Mouse (Mus musculus) adrenal gland, adult 18-20 months (tissue): ENCODE results near the gene Plekhg5. TPM values are rescaled to one million over a fixed set of nuclear protein-coding genes. Genes with fewer than 3 reads are reported as not detected.

Experiments used
- DNase-seq, 2 experiments: peaks; one replicate each; pipeline ENCODE4 v3.0.0; 2021 to 2022; ENCODE audit warnings: low spot score in 2 of 2
- total RNA-seq, 2 experiments: library from RNA; stranded (reverse); gene quantifications; 1 replicate in 1 of 2; 2 replicates in 1 of 2; pipeline ENCODE4 v1.2.3; 2021

The Plekhg5 gene
- total RNA-seq, 2 experiments from 2014 or later = 7.3 to 12.0 TPM

DNA sequence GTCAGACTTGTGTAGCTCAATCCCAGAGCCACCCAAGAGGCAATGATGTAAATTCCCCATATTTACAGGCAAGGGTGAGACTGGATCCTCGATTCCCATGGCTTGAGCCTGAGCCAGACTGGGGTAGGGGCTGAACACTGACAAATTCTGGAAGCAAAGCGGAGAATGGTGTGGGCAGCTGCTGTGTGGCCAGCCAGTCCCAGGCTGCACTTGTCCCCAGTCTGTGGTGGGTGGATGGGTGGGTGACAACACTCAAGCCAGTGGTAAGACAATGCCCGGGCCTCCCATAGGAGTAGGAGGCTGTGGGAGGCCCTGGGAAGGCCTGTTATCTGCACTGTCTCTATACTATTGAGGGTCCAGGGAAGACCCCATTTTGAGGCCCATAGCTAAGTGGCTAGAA is 3.1 kb upstream of the Plekhg5 start:
- DNase-seq = no peak

DNA sequence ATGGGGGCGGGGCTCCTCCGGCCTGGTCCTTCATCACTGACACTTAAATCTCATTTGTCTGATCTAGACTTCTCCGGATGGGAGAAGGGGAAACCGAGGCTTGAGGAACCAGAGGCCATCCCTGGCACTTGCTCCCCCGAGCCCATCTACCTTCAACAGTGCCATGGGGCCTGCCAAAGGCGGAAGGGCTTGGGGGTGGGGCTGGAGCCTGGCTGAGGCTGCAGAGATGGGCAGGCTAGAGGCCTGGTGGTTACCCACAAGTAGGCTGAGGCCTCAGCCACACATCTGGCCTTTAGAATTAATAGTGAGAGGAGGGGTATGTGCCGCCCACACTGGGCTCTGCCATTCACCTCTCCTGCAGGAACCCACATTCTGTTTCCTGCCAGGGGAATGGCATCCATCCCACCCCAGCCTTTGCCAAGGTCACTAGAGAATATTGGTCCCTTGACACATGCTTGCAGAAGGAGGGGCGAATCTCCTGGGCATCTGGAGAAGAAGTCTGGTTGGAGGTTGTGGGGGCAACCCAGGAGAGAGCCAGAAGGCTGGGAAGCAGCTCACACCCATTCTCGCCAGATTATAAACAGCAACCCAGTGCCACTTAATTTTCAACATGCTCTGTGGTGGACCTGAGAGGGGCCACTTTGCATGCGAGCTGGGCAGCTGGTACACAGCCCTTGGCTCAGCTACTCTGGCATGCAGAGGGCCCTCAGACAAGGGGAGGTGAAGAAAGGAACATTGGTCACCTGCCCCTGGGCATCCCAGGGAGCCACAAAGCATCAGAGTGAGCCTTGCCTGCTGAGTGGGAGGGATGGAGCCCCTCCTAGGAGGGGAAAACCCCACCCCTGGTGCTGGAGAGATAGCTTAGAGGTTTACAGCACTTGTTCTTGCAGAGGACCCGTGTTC is 1.6 kb upstream of the Plekhg5 start:
- DNase-seq = no peak

DNA sequence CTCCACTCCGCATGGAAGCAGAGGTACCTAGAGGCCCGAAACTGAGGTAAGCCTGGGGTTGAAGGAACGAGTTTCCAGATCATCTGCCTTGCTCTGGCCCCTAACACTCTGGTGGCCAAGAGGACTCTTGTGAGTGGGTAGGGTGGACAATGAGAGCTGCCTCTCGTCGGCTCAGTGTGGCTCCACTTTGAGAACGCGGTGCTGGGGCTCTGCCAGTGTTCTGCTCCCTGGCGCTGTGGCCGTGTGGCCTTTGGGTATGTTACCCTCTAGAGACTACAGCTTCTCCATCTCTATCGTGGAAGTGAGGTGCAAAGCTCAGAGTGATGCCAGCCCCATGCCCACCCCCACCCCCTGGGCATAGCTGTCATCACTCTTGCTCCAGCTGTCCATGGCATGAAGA is 357 bp downstream of the Plekhg5 start:
- DNase-seq = no peak

DNA sequence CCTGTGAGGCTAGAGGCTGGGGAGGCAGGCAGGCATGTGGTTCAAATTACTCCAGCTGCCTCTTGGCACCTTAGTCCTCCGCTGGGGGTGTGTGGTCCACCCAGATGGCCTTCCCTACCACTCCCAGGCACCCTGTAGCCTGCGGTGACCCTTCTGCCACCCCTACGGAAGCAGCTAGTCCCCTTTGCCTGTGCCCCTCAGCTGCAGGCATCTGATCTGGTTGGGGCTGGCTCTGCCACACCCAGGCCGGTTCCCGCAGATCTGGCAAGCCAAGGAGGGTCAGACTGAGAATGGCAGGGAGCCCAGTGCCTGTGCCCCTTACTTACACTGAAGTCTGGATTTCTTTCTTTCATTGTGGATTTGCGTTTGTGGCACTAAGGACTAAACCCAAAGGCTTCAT is 1.4 kb downstream of the Plekhg5 start:
- DNase-seq = no peak

DNA sequence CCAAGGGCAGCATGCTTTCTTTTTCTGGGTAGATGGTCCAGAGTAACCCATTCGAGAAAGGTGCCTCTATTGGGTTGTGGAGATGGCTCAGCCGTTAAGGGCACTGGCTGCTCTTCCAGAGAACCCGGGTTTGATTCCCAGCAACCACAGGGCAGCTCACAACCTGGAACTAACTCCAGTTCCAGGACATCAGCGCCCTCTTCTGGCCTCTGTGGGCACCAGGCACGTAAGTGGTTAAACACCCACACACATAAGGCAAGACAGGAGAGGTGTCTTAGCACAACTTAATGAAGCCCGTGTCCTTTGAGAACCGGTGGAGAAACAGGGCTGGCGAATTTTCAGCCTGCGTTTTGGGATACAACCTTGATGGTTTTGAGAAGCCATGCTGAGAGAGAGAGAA is 2.2 kb downstream of the Plekhg5 start:
- no peak for DNase-seq

DNA sequence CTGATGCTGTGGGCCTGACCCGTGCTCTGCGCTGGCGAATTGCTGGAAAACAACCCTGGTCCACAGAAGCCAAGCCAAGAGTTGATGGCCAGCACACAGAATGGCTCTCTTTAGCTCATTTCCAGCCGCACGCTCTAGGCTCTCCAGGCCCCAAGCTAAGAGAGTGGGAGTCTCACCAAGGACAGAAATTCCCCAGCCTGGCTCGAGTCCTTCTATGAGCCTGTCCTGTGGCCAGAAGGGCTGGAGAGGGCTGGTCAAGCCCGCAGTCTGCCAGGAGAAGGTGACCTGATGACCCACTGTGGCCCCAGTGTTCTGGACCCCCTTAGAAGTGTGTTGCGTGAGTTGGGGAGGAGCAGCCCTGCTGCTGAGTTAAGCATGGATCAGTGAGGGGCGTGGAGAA is 4.9 kb downstream of the Plekhg5 start:
- no peak for DNase-seq

DNA sequence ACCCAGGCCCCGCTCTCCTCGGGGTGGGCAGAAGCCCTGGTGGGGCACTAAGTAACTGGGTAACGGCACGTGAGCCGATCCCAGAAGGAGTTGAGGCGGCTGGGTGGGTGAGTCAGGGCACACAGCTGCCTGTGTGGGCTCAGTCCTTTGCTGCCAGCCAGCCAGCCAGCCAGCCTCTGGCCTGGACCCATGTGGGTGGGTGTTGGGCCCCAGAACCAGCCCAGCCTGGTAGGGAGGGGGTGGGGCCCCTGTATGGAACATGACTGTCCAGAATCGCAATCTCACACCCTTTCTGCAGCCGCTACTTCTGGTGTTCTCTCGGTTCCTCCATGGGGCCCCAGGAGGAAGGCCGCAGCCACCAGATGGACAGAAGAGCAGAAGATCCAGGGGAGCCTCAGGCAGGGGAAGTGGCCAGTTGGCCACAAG is 5.8 kb downstream of the Plekhg5 start:
- DNase-seq = no peak

DNA sequence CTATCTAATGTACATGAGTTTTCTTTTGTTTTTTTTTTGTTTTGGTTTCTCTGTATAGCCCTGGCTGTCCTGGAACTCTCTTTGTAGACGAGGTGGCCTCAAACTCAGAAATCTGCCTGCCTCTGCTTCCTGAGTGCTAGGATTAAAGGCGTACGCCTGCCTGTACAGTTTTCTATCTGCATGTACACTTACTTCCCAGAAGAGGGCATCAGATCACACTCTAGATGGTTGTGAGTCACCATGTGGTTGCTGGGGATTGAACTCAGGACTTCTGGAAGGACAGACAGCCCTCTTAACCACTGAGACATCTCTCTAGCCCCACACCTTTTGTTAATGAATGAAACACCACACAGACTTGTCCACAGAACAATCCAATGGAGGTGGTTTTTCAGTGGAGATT is 7.0 kb downstream of the Plekhg5 start:
- DNase-seq = no peak

DNA sequence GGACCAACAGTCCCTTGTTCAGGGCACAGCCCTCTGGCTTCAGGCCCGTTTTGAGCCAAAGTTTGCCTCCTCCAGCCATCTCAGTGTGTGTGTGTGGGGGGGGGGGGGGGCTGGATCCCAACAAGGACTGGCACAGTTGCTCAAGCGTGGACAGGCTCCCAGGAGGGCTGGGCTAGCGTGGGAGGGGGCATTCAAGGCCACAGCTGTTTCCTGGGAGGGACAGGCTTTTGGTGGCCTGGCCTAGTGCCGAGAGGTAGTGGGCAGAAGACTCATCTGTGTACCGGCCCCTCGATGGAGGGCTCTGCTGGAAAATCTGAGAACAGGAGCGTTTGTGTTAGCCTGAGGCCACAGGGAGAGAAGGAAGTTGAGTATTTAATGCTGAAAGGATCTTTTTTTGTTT is 7.6 kb downstream of the Plekhg5 start:
- no peak for DNase-seq

DNA sequence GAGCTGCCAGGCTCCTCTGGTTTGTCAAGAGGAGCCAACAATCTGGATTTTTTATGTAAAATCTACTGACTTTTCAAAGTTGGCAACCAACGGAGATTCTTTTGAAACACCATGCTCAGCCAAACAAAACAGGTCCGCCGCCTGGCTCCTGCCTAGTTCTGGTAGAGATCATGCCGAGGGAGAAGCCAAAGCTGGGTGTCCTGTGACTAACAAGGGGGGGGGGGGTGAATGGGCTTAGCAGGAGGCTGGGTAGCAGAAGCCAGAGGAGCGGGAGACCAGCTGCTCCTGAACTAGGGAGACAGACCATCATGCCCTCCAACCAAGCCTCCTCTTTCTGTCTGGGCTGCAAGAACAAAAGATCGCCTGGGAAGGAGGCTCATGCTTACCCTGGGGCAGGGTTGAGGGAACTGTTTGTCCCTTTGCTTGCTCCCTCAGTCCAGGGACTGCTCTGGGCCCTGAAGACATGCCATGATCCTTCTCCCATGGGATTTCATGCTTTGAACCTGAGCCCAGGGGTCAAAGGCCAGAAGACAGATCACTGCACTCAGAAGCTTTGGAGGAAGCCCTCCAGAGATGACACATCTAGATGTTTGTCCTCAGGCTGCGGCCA is 11.4 kb downstream of the Plekhg5 start:
- DNase-seq = no peak

DNA sequence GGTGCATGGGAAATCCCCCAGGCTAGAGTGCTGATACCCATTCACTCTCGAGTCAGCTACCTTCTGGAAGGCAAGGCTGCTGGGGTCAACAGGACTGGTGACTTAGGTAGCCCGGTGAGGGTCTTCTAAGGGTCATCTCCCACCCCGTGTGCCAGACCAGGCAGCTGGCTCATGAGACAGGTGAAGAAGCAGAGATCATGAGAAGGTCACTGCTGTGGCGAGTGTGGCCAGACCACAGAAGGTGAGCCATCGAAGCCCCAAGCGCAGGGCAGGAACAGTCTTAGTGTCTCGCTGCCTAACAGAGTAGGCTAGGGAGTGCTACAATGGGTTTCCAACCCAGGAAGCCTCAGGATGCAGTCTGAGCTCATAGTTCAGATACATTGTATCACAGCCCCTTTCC is 12.3 kb downstream of the Plekhg5 start:
- no peak for DNase-seq

DNA sequence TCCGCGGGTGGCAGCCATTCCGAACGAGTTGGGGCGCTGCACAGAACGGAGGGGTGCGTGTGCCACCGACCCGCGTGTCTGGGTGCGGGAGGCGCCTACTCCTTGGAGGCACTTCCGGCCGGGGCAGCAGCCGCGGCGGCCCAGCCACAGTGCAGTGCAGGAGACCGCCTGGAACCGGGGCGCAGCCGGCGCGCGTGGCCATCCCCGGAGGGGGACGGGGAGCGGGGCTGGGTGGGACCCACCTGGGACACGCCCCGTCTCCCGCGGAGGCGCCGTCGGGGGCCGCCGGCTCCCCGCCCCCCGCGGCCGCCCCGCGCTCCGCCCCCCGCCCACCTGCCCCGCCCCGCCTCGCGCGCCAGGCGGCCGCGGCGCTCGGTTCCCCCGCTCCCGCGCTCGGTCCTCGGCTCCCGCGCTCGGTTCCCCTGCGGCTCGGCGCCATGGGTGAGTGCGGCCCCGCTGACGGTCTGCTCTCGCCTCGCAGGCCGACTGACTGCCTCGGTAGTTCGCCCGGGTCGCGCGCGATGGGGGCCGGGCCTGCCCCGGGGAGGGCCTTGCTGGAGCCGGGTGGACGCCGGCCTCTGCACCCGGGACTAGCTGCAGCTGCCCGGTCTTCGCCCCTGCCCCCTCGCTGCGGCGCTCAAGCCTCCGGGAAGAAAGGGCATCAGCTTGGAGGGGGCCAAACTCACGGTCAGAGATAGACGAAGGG is 14.4 kb downstream of the Plekhg5 start:
- DNase-seq = peak; percentile 70 to 73

DNA sequence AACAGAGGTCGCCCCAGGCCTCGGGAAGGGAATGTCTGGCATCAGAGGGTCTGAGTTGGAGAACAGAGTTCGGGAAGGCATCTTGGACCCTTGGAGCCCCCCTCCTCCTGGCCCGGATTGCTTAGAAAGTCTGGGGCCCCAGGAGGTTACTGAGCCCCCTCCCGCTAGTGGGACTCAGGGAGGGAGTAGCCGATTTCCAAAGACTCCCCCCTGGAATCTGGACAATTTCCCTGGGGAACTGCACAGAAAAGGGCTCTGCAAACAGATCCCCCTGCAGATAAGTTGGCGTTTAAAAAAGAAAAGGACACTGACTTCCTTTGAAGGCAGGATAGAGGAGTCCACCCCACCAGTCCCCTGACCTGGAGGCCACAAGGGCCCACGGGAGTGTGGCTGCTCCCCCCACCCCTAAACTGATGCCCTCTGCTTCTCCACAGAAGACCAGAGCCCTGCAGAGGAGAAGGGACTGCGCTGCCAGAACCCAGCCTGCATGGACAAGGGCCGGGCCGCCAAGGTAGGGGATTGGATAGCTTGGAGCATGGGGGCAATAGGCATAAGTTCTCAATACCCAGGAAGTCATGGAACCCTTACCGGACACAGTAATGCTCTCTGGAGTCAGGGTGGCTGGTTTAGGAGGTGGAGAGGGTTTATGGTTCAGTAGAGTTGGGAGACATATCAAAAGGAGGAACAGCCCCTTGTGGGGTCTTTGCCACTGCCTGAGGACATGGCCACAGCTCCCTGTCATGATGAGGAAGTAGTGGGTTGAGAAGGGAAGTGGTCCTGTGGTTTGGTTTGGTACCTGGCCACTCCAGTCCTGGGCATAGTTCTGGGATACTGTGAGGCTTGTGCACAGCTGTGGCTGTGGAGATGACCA is 15.1 kb downstream of the Plekhg5 start:
- DNase-seq = no peak

DNA sequence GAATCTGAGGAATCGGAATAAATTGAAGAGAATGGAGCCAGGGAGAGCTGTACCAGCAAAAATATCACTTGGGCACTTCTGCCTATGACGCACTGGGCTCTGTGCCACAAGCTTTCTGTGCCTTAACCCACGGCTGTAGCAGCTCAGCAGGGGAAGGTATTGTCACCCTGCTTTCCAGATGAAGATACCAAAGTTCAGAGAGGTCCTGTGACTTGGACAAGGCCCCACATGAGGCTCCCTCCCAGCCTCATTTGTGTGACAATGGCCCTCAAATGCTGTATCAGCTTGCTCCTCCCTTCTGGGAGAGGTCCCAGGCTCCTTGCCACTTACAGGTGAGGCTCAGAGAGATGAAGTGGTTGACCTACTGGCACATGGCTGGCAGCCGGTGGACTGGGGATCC is 15.8 kb downstream of the Plekhg5 start:
- no peak for DNase-seq

DNA sequence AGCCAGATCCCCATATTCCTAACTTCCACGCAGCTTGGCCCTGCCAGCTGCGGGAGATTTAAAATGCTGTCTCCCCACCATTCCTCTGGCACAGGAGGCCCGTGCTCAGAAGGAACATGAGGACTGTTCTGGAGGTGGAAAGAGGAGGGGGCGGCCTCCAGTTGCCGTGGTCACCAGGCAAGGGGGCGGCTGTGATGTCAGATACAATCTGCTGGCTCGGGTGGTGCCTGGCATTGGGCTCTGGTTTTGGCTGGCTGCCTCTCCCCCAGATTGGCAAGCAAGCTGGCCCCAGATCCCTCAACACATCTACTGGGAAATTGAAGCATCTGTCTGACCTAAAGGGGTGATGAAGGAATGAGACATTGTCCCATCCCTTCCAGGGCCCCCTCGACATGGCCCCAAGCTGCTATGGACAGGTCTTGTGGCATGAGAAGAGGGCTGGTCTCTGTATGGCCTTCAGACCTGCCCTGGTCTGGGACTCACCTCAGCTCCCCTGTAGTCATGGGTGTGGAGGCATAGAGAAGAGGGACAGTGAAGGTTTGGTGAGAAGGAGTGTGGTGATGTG is 16.3 kb downstream of the Plekhg5 start:
- no peak for DNase-seq

DNA sequence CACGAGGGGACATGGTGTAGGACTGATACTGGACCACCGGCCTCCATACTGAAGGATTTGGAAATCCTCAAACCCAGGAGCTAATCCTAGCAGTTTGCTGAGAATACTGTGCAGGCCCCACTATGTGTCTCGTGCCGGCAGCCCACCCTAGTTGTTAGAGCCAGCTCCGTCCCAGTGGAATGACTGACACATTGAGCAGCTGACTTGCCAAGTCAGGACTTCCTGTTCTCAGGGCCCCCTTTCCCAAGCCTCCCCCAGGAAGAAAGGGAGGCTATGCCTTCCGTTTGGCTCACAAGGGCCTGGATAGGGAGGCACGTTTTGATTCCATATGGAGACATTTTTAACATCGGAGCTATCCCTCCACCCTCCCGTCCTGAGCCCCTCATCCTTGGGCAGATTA is 17.9 kb downstream of the Plekhg5 start:
- no peak for DNase-seq

DNA sequence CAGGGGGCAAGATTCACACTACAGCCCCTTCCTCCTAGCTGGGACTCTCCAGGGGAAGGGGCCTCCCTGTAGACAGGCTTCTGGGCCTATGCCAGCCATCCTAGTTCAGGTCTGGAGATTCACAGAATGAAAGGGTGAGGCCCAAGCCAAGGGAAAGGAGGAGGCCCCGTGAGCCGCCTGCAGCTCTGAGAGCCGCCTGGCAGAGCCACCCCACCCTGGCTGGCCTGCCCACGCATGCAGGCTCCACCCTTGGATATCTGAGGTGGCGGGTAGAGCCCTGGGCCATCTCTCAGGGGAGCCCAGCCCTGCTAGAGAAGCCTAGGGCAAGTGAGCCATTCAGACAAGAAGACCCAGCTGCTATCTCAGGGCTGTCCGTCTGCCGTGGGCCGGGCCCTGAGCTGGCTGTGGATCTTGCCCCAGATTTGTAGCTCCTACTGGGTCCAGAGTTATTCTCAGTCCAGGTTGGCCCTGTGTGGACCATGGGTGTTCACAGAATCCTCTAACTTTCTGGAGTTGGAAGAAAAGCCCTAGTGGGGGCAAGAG is 20.5 kb downstream of the Plekhg5 start:
- no peak for DNase-seq

DNA sequence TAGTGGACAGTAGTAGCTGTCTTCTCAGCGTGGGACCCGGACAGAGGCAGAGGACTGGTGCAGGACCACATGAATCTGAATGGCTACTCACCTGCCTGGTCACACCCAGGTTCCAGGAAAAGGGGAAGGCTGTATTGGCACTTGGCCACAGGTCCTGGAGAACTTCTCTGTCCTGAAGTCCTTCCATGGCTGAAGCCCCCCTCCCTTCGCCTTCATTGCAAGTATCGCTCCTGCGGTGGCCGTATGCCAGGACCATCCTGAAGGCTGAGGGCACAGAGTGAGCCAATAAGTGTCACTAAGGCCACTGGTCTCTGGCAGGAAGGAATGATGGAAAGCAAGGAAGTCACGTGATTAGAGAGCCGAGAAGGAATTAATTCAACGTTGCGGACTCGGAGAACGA is 21.9 kb downstream of the Plekhg5 start:
- no peak for DNase-seq

DNA sequence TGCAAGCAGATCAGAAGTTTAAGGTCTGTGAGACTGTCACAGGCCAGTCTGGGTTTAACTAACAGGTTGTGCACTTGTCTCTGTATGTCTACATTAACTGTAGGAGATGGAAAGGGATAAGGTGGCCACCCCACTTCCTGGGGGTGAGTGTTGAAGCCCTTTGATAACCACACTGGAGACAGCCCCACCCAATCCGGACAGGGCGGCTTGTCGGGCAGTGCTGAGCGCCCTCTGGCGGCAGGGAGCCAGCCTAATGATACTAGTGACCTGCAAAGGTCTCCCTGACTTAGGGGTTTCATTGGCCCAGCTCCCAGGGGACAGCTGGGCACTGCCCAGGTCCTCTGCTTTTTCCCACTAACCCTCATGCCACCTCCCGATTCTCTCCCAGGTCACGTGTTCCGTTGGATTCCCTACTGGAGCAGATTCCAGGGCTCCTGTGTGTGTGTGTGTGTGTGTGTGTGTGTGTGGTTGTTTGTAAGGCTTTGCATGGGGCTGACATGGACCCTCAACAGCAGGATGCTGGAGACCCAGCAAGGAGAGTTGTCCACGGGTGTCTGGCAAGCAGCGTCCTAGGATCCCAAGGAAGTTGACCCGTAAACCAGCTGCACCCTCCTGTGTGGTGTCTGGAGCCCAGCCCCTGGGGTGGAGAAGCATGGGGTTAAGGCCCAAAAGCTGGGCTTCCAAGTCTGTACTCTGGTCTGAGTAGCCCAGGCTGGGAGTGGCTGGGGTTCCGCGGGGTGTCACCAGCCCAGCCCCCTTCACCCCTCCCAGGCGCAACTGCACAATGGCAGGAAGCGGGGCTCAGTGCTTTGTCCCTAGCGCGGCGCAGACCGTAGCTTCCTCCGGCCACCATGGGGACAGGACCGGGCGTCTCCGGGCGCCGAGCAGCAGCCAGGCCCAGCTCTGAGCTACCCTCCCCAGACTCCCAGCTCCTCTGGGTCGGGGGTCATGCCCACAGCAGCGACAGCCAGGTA is 23.9 kb downstream of the Plekhg5 start:
- peak; percentile 75 to 88 for DNase-seq
